Mouse (Mus musculus): ENCODE results near the gene Tex2. TPM values are rescaled to one million over a fixed set of nuclear protein-coding genes. Genes with fewer than 3 reads are reported as not detected.

Tex2 gene
- polyA plus RNA-seq, 1 experiment from 2014 or later, result 7.6 TPM

DNA sequence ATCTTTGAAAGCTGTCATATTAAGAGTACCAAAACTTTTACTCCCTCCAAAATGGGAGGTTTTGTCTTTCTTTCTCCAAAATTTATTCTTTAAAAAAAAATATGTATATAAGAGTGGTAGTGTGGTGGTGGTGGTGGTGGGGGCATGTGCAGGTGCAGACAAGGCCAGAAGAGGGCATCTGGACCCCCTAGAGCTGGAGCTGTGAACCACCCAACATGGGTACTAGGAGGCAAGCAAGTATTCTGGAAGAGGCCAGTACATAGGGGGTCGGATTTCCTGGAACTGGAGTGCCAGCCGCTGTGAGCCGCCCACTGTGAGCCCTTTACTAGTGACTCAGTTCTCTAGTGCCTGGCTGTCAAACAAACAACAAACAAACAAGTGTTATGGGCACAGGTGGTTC is 90.7 kb downstream of the Tex2 start:
- Histone ChIP-seq H3K36me3 (ENCODE audit: control insufficient read depth, insufficient read depth, low read length) (no peaks in the 10 kb centered on the region), H3K9ac (ENCODE audit: low read length) (no peak overlapping the region), H3K27ac (replicated peaks; ENCODE audit: low read depth, low read length) (no peak overlapping the region), H3K9me3 (ENCODE audit: control insufficient read depth, low read length) (no peaks in the 10 kb centered on the region), H3K4me2 (ENCODE audit: low read depth, severe bottlenecking) (no peak overlapping the region), H3K4me3 (ENCODE audit: low read depth, low read length) (no peak overlapping the region), H3K4me1 (ENCODE audit: control insufficient read depth, insufficient read depth, low read length) (peaks cover 24% of the 10 kb centered on the region), H3K27me3 (ENCODE audit: control insufficient read depth, insufficient read depth, low read length) (no peaks in the 10 kb centered on the region)
- no peak; the same call in 1 of the 2 replicates for ATAC-seq (ENCODE audit: insufficient number of reproducible peaks, low FRiP score, low TSS enrichment, low read depth)
- WGBS, result 43% methylated on average over 3 of the region's 3 CpGs
- no peak for DNase-seq (ENCODE audit: low spot score)

DNA sequence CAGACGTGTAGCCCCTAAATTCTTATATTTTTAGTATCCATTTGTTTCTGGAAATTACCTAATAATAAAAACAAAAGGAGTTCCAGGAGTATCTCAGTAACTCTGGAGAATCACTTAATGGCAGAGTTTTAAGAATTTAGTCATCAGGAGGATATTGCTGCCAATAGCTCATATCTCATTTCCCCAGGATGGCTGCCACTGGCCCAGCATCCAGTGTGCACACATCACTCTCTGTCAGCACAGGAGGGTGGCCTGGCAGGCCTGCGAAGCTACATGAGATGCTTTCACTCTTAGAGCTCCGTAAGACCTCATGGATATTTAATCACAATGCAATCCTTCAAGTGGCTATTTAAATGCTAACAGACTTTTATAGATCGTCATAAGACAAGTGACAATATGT is 91.6 kb downstream of the Tex2 start:
- H3K9ac ChIP-seq (ENCODE audit: low read length), result no peak overlapping the region
- H3K9me3 ChIP-seq (ENCODE audit: control insufficient read depth, low read length), result no peaks in the 10 kb centered on the region
- H3K27me3 ChIP-seq (ENCODE audit: control insufficient read depth, insufficient read depth, low read length), result no peaks in the 10 kb centered on the region
- peaks cover 22% of the 10 kb centered on the region for H3K4me1 ChIP-seq (ENCODE audit: control insufficient read depth, insufficient read depth, low read length)
- no peak for ATAC-seq (ENCODE audit: insufficient number of reproducible peaks, low FRiP score, low TSS enrichment, low read depth)
- no peaks in the 10 kb centered on the region for H3K36me3 ChIP-seq (ENCODE audit: control insufficient read depth, insufficient read depth, low read length)
- no peak overlapping the region for H3K4me3 ChIP-seq (ENCODE audit: low read depth, low read length)
- no peak overlapping the region for H3K27ac ChIP-seq (replicated peaks; ENCODE audit: low read depth, low read length)
- DNase-seq (ENCODE audit: low spot score), result no peak
- no peak overlapping the region for H3K4me2 ChIP-seq (ENCODE audit: low read depth, severe bottlenecking)
- WGBS, result 51% methylated on average over 4 of the region's 4 CpGs

DNA sequence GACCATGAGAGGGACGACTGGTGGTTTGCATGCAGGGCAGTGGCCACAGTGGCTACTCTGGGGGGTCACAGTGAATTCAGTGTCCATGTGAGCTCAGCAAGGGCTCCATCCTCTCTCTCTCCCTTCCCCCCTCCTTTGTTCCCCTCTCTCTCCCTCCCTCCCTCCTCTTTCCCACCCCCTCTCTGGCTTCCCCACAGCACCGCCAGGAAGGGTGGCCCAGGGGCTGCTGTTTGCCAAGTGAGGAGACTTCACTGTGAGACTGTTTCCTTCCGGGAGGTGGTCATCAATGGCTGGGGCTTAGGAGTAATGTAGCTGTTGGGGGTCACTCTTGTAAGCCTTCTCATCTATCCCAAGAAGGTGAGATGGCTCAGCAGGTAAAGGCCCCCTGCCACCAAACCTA is 92.8 kb downstream of the Tex2 start:
- Histone ChIP-seq H3K36me3 (ENCODE audit: control insufficient read depth, insufficient read depth, low read length) (no peaks in the 10 kb centered on the region), H3K27ac (replicated peaks; ENCODE audit: low read depth, low read length) (no peak overlapping the region), H3K9me3 (ENCODE audit: control insufficient read depth, low read length) (no peaks in the 10 kb centered on the region), H3K27me3 (ENCODE audit: control insufficient read depth, insufficient read depth, low read length) (no peaks in the 10 kb centered on the region), H3K4me1 (ENCODE audit: control insufficient read depth, insufficient read depth, low read length) (peaks cover 19% of the 10 kb centered on the region), H3K9ac (ENCODE audit: low read length) (no peak overlapping the region), H3K4me3 (ENCODE audit: low read depth, low read length) (no peak overlapping the region), H3K4me2 (ENCODE audit: low read depth, severe bottlenecking) (no peak overlapping the region)
- ATAC-seq (ENCODE audit: insufficient number of reproducible peaks, low FRiP score, low TSS enrichment, low read depth), result no peak
- 33% methylated on average over 3 of the region's 3 CpGs for WGBS
- DNase-seq (ENCODE audit: low spot score), result no peak

DNA sequence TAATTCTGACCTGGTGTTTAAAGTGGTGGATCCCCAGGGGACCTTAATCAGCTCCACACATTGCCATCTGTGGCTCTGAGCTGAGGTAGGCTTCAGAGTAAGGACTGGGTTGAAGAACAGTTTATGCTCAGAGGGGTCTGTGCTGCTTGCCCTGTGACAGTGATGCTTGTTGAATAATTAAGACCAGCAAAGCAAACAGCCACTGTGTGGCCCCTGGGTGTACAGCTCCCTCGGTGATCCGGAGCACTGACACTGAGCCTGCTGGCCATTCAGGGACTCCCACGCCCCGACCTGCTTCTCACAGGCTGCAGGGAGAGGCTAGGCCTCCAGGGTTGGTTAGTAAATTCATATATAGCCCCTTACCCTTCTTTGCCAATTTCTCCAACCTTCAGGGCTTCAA is 93.7 kb downstream of the Tex2 start:
- Histone ChIP-seq H3K9me3 (ENCODE audit: control insufficient read depth, low read length) (no peaks in the 10 kb centered on the region), H3K36me3 (ENCODE audit: control insufficient read depth, insufficient read depth, low read length) (no peaks in the 10 kb centered on the region), H3K27ac (replicated peaks; ENCODE audit: low read depth, low read length) (no peak overlapping the region; the same call in 1 of the 2 replicates), H3K9ac (ENCODE audit: low read length) (no peak overlapping the region), H3K27me3 (ENCODE audit: control insufficient read depth, insufficient read depth, low read length) (no peaks in the 10 kb centered on the region), H3K4me2 (ENCODE audit: low read depth, severe bottlenecking) (no peak overlapping the region), H3K4me3 (ENCODE audit: low read depth, low read length) (no peak overlapping the region), H3K4me1 (ENCODE audit: control insufficient read depth, insufficient read depth, low read length) (peaks cover 22% of the 10 kb centered on the region)
- WGBS, result 29% methylated on average over 4 of the region's 4 CpGs
- ATAC-seq (ENCODE audit: insufficient number of reproducible peaks, low FRiP score, low TSS enrichment, low read depth), result no peak
- DNase-seq (ENCODE audit: low spot score), result no peak

DNA sequence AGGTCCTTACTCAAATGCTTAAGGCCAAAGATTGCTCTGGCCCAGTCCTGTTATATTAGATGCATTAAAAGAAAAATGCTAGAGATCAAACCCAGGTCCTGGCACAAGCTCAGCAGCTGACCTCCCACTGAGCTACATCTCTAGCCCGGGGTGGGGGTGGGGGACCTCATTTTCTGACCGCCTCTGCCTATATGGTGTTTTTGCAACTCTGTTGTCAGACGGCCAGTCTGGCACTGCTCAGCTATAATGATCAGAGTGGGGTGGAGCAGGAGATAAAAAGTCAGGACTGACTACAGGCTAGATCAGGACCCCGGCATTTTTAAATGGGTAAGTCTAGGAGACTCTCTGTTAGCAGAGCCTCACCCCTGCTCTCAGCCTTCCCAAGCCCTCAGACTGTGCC is 94.8 kb downstream of the Tex2 start:
- Histone ChIP-seq H3K9ac (ENCODE audit: low read length) (no peak overlapping the region), H3K4me3 (ENCODE audit: low read depth, low read length) (no peak overlapping the region), H3K4me2 (ENCODE audit: low read depth, severe bottlenecking) (no peak overlapping the region), H3K36me3 (ENCODE audit: control insufficient read depth, insufficient read depth, low read length) (no peaks in the 10 kb centered on the region), H3K27ac (replicated peaks; ENCODE audit: low read depth, low read length) (no peak overlapping the region), H3K9me3 (ENCODE audit: control insufficient read depth, low read length) (no peaks in the 10 kb centered on the region), H3K4me1 (ENCODE audit: control insufficient read depth, insufficient read depth, low read length) (peaks cover 26% of the 10 kb centered on the region), H3K27me3 (ENCODE audit: control insufficient read depth, insufficient read depth, low read length) (no peaks in the 10 kb centered on the region)
- DNase-seq (ENCODE audit: low spot score), result no peak
- no peak; the same call in 1 of the 2 replicates for ATAC-seq (ENCODE audit: insufficient number of reproducible peaks, low FRiP score, low TSS enrichment, low read depth)
- WGBS, result 20% methylated on average over 4 of the region's 4 CpGs

DNA sequence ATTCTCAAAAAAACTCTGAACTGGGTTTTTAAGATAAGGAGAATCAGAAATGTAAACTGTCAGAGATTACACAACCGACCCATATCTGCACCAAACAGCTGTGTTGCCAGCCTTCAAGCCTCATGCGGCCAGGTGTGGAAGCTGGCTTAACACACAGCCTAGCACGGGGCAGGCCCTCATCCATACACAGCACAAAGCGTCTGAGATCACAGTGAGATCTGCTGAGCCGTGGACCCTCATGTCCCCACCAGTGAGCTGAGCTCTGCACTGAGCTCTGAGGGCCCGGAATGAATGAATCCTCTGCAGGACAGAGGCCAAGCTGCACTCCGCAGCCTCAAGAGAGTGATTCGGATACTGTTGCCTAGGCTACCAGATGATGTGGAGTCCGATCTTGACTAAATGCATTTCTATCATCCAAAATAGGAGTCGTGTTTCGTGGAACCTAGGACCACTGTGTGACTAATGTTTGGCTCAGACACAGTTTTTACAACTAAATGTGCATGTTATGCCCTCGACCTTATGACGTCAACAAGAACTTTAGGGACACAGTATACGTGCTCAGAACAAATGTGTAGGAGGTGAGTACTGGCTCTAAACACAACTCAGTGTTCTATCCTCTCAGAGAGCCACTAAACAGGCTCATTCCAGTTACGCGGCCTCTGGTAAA is 98.0 kb downstream of the Tex2 start:
- Histone ChIP-seq H3K36me3 (ENCODE audit: control insufficient read depth, insufficient read depth, low read length) (peaks cover 2% of the 10 kb centered on the region), H3K27me3 (ENCODE audit: control insufficient read depth, insufficient read depth, low read length) (no peaks in the 10 kb centered on the region), H3K4me1 (ENCODE audit: control insufficient read depth, insufficient read depth, low read length) (peaks cover 22% of the 10 kb centered on the region), H3K9me3 (ENCODE audit: control insufficient read depth, low read length) (no peaks in the 10 kb centered on the region), H3K4me2 (ENCODE audit: low read depth, severe bottlenecking) (no peak overlapping the region), H3K4me3 (ENCODE audit: low read depth, low read length) (no peak overlapping the region), H3K27ac (replicated peaks; ENCODE audit: low read depth, low read length) (no peak overlapping the region), H3K9ac (ENCODE audit: low read length) (no peak overlapping the region)
- no peak for DNase-seq (ENCODE audit: low spot score)
- 77% methylated on average over 16 of the region's 16 CpGs for WGBS
- ATAC-seq (ENCODE audit: insufficient number of reproducible peaks, low FRiP score, low TSS enrichment, low read depth), result no peak

DNA sequence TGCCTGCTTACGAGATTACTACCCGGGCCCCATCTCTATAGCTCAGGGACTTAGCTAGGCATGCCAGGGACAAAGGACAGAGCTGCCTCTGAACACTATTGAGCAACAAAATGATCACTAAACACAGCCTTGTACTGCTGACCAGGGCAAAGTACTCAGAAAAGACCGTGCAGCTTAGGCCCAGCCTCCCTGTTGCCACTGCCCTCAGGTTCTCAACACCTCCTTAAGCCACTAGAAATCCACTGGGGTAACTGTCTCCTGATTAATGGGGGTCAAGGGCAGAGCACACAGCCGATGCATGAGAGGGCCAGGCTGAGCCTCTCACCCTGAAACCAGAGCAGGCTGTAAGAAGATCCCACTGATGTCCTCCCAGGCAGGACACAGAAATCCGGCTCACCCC is 98.8 kb downstream of the Tex2 start:
- Histone ChIP-seq H3K4me1 (ENCODE audit: control insufficient read depth, insufficient read depth, low read length) (peaks cover 20% of the 10 kb centered on the region), H3K4me2 (ENCODE audit: low read depth, severe bottlenecking) (no peak overlapping the region), H3K27me3 (ENCODE audit: control insufficient read depth, insufficient read depth, low read length) (no peaks in the 10 kb centered on the region), H3K9me3 (ENCODE audit: control insufficient read depth, low read length) (no peaks in the 10 kb centered on the region), H3K9ac (ENCODE audit: low read length) (no peak overlapping the region), H3K4me3 (ENCODE audit: low read depth, low read length) (no peak overlapping the region), H3K36me3 (ENCODE audit: control insufficient read depth, insufficient read depth, low read length) (peaks cover 2% of the 10 kb centered on the region), H3K27ac (replicated peaks; ENCODE audit: low read depth, low read length) (no peak overlapping the region)
- no peak for DNase-seq (ENCODE audit: low spot score)
- no peak for ATAC-seq (ENCODE audit: insufficient number of reproducible peaks, low FRiP score, low TSS enrichment, low read depth)
- WGBS, result 30% methylated on average over 5 of the region's 5 CpGs

DNA sequence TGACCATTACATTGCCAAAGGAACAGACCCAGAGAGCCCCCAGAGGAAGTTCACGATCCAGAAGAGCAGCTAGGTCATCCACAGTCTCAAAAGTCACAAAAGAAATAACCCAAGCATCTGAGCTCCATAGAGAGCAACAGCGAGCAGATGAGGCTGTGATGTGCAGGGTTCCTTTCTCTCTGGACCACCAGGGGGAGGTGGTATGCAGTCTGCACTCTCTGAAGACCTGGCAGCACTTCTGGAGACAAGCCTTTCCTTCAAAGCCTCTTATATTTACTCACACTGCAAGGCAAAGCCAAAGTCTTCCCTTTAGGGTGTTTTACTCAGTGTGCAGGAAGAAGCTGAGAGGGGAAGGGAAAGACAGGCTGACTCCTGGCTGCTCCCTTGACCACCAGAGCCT is 100.1 kb downstream of the Tex2 start:
- Histone ChIP-seq H3K9ac (ENCODE audit: low read length) (peak overlapping the region; percentile 27; the same call in 1 of the 2 replicates), H3K4me2 (ENCODE audit: low read depth, severe bottlenecking) (no peak overlapping the region), H3K9me3 (ENCODE audit: control insufficient read depth, low read length) (no peaks in the 10 kb centered on the region), H3K27ac (replicated peaks; ENCODE audit: low read depth, low read length) (no peak overlapping the region), H3K36me3 (ENCODE audit: control insufficient read depth, insufficient read depth, low read length) (peaks cover 7% of the 10 kb centered on the region), H3K27me3 (ENCODE audit: control insufficient read depth, insufficient read depth, low read length) (no peaks in the 10 kb centered on the region), H3K4me1 (ENCODE audit: control insufficient read depth, insufficient read depth, low read length) (peaks cover 13% of the 10 kb centered on the region), H3K4me3 (ENCODE audit: low read depth, low read length) (no peak overlapping the region)
- 43% methylated on average over 2 of the region's 2 CpGs for WGBS
- ATAC-seq (ENCODE audit: insufficient number of reproducible peaks, low FRiP score, low TSS enrichment, low read depth) (no peak), DNase-seq (ENCODE audit: low spot score) (peak; percentile 58)

DNA sequence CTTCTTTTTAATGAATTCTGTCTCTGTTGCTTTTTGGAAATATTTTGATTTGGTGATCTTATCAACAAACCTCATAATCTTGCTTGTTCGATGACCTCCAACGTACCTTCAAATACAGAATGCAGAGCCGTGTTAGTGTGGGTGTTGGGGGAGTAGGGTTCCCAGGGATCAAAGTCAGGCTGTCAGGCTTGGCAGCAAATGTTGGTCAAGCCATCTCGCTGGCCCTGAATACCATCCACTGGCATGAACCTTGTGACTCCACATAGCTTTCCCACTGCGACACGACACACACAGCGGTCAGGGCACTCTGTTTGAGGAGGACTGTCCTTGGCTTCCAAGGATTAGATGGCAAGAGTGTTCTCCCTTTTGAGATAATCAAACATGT is 101.2 kb downstream of the Tex2 start:
- 95% methylated on average over 7 of the region's 7 CpGs for WGBS

More for the DNA sequence above, 101.2 kb downstream of the Tex2 start:
- ATAC-seq (ENCODE audit: insufficient number of reproducible peaks, low FRiP score, low TSS enrichment, low read depth) (no peak), DNase-seq (ENCODE audit: low spot score) (no peak)
- Histone ChIP-seq H3K4me1 (ENCODE audit: control insufficient read depth, insufficient read depth, low read length) (peaks cover 8% of the 10 kb centered on the region; the same call in 1 of the 2 replicates), H3K27ac (replicated peaks; ENCODE audit: low read depth, low read length) (no peak overlapping the region), H3K36me3 (ENCODE audit: control insufficient read depth, insufficient read depth, low read length) (peaks cover 7% of the 10 kb centered on the region), H3K9me3 (ENCODE audit: control insufficient read depth, low read length) (no peaks in the 10 kb centered on the region), H3K4me3 (ENCODE audit: low read depth, low read length) (no peak overlapping the region), H3K9ac (ENCODE audit: low read length) (no peak overlapping the region), H3K27me3 (ENCODE audit: control insufficient read depth, insufficient read depth, low read length) (no peaks in the 10 kb centered on the region), H3K4me2 (ENCODE audit: low read depth, severe bottlenecking) (no peak overlapping the region)
